Mouse (Mus musculus) layer of hippocampus, adult 2 months (tissue): ENCODE measurements at regions not wholly inside any gene's neighbourhood (a gene's known extent, or its start where the extent isn't known, plus 50 kb on each side); places are given as distances from the start of the nearest gene placed in this dataset.
"Not testable (repeated sequence)": the region's sequence is repeated elsewhere in the genome, so short reads cannot be mapped to it uniquely, and the experiment has no call there.

Experiments
- DNase-seq, 2 experiments: peaks; one replicate each; pipeline ENCODE4 v3.0.0; 2022; ENCODE audit warnings: low spot score in 2 of 2
- H3K27ac ChIP-seq: fragments of 200-600 bp; 2 replicates; pipeline ENCODE4 v1.8.1; 2022
- H3K4me3 ChIP-seq: fragments of 200-600 bp; 2 replicates; pipeline ENCODE4 v1.8.1; 2022; ENCODE audit warnings: mild to moderate bottlenecking

- DNase-seq, H3K27ac ChIP-seq: not testable (repeated sequence)
- H3K4me3 ChIP-seq, result peak overlapping the region; percentile 36
These were observed 199.3 kb upstream of the Mrpl21 start for GRCm38 (mm10) chr19:3083438-3083837.

GRCm38 (mm10) chr19:3091771-3092170 lies 190.9 kb upstream of the Mrpl21 start:
- not testable (repeated sequence) for H3K27ac ChIP-seq, DNase-seq, H3K4me3 ChIP-seq
